Mouse (Mus musculus) kidney, adult 18-20 months (tissue): ENCODE results near the gene Rasgrf2.

Source experiments
- DNase-seq: peaks from one replicate; pipeline ENCODE4 v3.0.0; 2021

Rasgrf2 gene

GRCm38 (mm10) chr13:91877350-91877749 lies 254.1 kb downstream of the Rasgrf2 start:
- DNase-seq = no peak

- DNase-seq = peak; percentile 9
These were observed 254.6 kb downstream of the Rasgrf2 start, which contains the start of gene Ckmt2 for GRCm38 (mm10) chr13:91876741-91877349. Gene Ckmt2 (minus strand): TSS chr13:91876885.

- DNase-seq = no peak
These were observed 255.9 kb downstream of the Rasgrf2 start for GRCm38 (mm10) chr13:91875581-91875980.

- no peak for DNase-seq
These were observed 256.9 kb downstream of the Rasgrf2 start for GRCm38 (mm10) chr13:91874565-91874964.

GRCm38 (mm10) chr13:91873734-91874329 lies 257.6 kb downstream of the Rasgrf2 start:
- DNase-seq = no peak

DNA sequence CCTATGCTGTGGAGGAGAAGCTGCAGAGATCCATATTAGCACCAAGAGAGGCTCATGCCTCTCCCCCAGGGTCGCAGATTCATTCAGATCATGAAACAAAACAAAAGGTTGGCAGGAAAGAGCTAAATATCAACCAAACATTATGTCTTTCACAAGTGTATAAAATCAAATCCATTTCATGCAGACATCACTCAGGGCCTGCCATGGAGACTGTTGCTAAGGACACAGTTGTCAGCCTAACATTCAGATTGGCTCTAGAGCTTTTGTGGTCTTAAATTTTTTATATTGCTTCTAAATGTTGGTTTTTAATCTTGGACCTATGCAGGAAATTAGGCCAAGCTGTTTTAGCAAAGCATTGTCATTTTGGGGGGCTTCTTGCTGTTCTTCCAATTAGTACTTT lies 262.9 kb downstream of the Rasgrf2 start:
- DNase-seq = no peak

- DNase-seq = no peak
These were observed 272.6 kb downstream of the Rasgrf2 start for GRCm38 (mm10) chr13:91858835-91859234.

DNA sequence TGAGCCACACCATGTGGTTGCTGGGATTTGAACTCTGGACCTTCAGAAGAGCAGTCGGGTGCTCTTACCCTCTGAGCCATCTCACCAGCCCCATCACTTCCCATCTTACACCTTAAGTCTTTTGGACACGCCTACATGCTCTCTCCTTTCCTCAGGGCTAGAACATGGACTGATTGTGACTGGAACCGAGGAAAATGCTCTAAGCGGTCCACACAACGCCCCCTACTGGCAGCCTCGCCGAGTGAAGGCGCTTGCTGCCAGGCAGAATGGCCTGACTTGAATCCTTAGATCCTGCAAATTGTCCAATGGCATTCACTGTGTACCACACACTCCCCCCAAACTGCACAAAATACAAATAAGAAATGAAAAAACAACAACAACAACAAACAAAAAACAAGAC lies 274.0 kb downstream of the Rasgrf2 start:
- no peak for DNase-seq

- no peak for DNase-seq
These were observed 277.0 kb downstream of the Rasgrf2 start for GRCm38 (mm10) chr13:91854412-91854811.
